Mouse (Mus musculus): ENCODE data around the gene Zswim8. TPM values are rescaled to one million over a fixed set of nuclear protein-coding genes. Genes with fewer than 3 reads are reported as not detected.
"Not testable (repeated sequence)": the region's sequence is repeated elsewhere in the genome, so short reads cannot be mapped to it uniquely, and the experiment has no call there.

The Zswim8 gene
- polyA plus RNA-seq, 1 experiment from 2014 or later = 6.4 TPM

DNA sequence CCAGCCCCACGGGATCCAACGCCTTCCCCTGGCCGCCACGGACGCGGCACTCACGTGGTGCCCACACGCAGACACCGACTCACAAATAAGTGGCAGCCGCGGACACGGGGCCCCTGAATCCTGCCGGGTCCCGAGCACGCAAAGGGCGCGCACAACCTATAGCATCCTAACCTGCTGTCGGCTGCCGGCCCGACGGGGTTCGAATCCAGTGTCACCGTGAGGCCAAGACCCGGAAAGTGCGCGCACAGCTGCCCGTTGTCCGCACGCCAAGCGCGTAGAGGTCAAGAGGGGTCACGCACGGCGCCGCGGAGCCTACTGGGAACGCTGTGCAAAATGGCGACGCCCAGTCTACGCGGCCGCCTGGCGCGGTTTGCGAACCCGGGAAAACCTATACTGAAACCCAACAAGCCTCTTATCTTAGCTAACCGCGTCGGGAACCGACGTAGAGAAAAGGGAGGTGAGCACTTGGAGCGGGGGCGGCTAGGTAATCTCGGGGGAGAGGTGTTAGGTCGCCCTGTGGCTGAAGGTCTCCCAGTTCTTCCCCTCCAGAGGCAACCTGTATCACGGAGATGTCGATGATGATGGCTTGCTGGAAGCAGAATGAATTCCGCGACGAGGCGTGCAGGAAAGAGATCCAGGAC lies 4.5 kb upstream of the Zswim8 start, which contains the start of gene Chchd1:
Gene Chchd1 (plus strand): TSS at position 266 of the 641 bp plus-strand sequence.
- peak within 1 kb of the TSS; percentile 73 for H3K4me2 ChIP-seq (ENCODE audit: low read depth, low read length)
- peak; percentile 83 for ATAC-seq
- H3K9me3 ChIP-seq (ENCODE audit: low read length) = no peaks in the 10 kb centered on the region
- H3K36me3 ChIP-seq (replicated peaks; ENCODE audit: insufficient read depth, low read length) = peaks cover 10% of the 10 kb centered on the region; the same call in 1 of the 2 replicates
- peak within 1 kb of the TSS; percentile 87 for H3K27ac ChIP-seq (ENCODE audit: low read depth)
- DNase-seq = peak; percentile 93
- peaks cover 23% of the 10 kb centered on the region for H3K4me1 ChIP-seq (ENCODE audit: insufficient read depth)
- H3K4me3 ChIP-seq (ENCODE audit: low read depth, low read length) = peak within 1 kb of the TSS; percentile 83
- peak within 1 kb of the TSS; percentile 77 for H3K9ac ChIP-seq (replicated peaks)
- no peaks in the 10 kb centered on the region for H3K27me3 ChIP-seq (ENCODE audit: insufficient read depth, low read length)
- under 1% methylated on average over 61 of the region's 61 CpGs for WGBS (ENCODE audit: insufficient replicate concordance)
- no peak; the same call in 1 of the 2 replicates for TF ChIP-seq EP300 (IDR thresholded peaks at IDR 0.05; ENCODE audit: low read depth)
- no peak for TF ChIP-seq CTCF (IDR thresholded peaks at IDR 0.05; ENCODE audit: low read depth)

DNA sequence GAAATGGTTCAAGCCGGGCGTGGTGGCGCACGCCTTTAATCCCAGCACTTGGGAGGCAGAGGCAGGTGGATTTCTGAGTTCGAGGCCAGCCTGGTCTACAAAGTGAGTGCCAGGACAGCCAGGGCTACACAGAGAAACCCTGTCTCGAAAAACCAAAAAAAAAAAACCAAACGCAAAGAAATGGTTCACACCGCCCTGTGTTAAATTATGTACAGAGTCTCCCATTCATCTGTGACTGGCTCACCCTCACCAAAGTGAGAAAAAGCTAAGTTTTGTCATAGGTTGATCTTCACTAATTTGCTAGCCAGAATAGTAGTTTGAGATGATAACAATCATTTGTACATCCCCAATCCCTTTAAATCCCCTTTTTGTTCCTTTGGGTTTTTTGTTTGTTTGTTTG lies 3.9 kb upstream of the Zswim8 start:
- ATAC-seq; H3K27me3 ChIP-seq (ENCODE audit: insufficient read depth, low read length); H3K9me3 ChIP-seq (ENCODE audit: low read length); DNase-seq; H3K36me3 ChIP-seq (replicated peaks; ENCODE audit: insufficient read depth, low read length): not testable (repeated sequence)
- peak overlapping the region; percentile 83 for H3K4me3 ChIP-seq (ENCODE audit: low read depth, low read length)
- H3K4me2 ChIP-seq (ENCODE audit: low read depth, low read length) = peak overlapping the region; percentile 73
- WGBS (ENCODE audit: insufficient replicate concordance) = 7% methylated on average over 8 of the region's 8 CpGs
- peak overlapping the region; percentile 87 for H3K27ac ChIP-seq (ENCODE audit: low read depth)
- H3K4me1 ChIP-seq (ENCODE audit: insufficient read depth) = peaks cover 25% of the 10 kb centered on the region
- H3K9ac ChIP-seq (replicated peaks) = peak overlapping the region; percentile 77

DNA sequence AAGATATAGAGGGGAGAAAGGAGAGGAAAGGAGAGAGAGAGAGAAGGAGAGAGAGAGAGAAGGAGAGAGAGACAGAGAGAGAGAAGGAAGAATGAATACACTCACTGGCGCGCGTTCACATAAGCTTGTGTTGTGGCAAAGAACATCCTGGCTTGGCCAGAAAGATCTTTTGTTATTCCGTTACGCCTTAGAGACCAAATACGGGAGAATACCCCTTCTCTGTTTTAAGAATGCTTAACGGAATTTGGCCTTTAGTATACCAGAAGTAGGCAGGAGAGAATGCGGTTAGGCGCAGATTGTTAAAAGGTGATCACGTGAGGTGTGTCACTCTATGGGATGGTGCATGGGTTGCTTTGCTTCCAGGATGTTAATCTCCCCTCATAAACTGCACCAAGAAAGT lies 887 bp downstream of the Zswim8 start:
- peaks cover 19% of the 10 kb centered on the region for H3K4me1 ChIP-seq (ENCODE audit: insufficient read depth)
- no peak for DNase-seq
- peak overlapping the region; percentile 97 for H3K4me3 ChIP-seq (ENCODE audit: low read depth, low read length)

DNA sequence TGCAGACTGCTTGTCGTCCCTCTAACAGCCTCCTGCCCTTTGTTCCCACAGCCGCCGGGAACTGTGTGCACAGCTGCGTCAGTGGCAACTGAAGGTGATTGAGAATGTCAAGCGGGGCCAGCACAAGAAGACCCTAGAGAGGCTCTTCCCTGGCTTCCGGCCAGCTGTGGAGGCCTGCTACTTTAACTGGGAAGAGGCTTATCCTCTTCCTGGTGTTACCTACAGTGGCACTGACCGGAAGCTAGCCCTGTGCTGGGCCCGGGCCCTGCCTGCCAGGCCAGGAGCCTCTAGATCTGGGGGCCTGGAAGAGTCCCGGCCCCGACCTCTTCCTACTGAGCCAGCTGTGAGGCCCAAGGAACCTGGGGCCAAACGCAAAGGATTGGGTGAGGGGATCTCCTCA lies 6.5 kb downstream of the Zswim8 start:
- ATAC-seq (no peak), DNase-seq (no peak)
- Histone ChIP-seq H3K9ac (replicated peaks) (no peak overlapping the region), H3K4me1 (ENCODE audit: insufficient read depth) (peaks cover 4% of the 10 kb centered on the region), H3K27me3 (ENCODE audit: insufficient read depth, low read length) (no peaks in the 10 kb centered on the region), H3K4me2 (ENCODE audit: low read depth, low read length) (no peak overlapping the region), H3K9me3 (ENCODE audit: low read length) (no peaks in the 10 kb centered on the region), H3K4me3 (ENCODE audit: low read depth, low read length) (no peak overlapping the region), H3K36me3 (replicated peaks; ENCODE audit: insufficient read depth, low read length) (peaks cover 74% of the 10 kb centered on the region), H3K27ac (ENCODE audit: low read depth) (no peak overlapping the region)
- WGBS (ENCODE audit: insufficient replicate concordance) = 66% methylated on average over 11 of the region's 11 CpGs
- TF ChIP-seq CTCF (IDR thresholded peaks at IDR 0.05; ENCODE audit: low read depth) (no peak), EP300 (IDR thresholded peaks at IDR 0.05; ENCODE audit: low read depth) (no peak)

More for the DNA sequence above, 887 bp downstream of the Zswim8 start:
- no peaks in the 10 kb centered on the region for H3K9me3 ChIP-seq (ENCODE audit: low read length)
- TF ChIP-seq EP300 (IDR thresholded peaks at IDR 0.05; ENCODE audit: low read depth) = no peak
- no peak for TF ChIP-seq CTCF (IDR thresholded peaks at IDR 0.05; ENCODE audit: low read depth)
- H3K9ac ChIP-seq (replicated peaks) = peak overlapping the region; percentile 98
- ATAC-seq = no peak
- H3K4me2 ChIP-seq (ENCODE audit: low read depth, low read length) = peak overlapping the region; percentile 97
- 11% methylated on average over 10 of the region's 10 CpGs for WGBS (ENCODE audit: insufficient replicate concordance)
- no peaks in the 10 kb centered on the region for H3K27me3 ChIP-seq (ENCODE audit: insufficient read depth, low read length)
- H3K27ac ChIP-seq (ENCODE audit: low read depth) = peak overlapping the region; percentile 94
- H3K36me3 ChIP-seq (replicated peaks; ENCODE audit: insufficient read depth, low read length) = peaks cover 27% of the 10 kb centered on the region

DNA sequence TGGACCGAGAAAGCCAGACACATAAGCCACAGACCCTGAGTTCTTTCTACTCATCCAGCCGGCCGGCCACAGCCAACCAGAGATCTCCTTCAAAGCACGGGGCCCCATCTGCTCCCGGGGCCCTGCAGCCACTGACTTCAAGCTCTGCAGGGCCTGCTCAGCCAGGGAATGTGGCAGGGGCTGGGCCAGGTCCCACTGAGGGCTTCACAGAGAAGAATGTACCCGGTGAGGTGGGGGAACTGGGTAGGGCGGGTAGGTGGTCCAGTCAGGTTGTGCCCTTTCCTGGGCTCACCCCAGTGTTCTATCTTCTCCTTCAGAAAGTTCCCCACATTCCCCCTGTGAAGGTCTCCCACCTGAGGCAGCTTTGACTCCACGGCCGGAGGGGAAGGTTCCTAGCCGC lies 11.1 kb downstream of the Zswim8 start:
- WGBS (ENCODE audit: insufficient replicate concordance) = 86% methylated on average over 10 of the region's 10 CpGs
- peaks cover 89% of the 10 kb centered on the region for H3K36me3 ChIP-seq (replicated peaks; ENCODE audit: insufficient read depth, low read length)
- no peak overlapping the region for H3K9ac ChIP-seq (replicated peaks)
- TF ChIP-seq EP300 (IDR thresholded peaks at IDR 0.05; ENCODE audit: low read depth) (no peak), CTCF (IDR thresholded peaks at IDR 0.05; ENCODE audit: low read depth) (no peak)
- H3K4me1 ChIP-seq (ENCODE audit: insufficient read depth) = no peaks in the 10 kb centered on the region
- H3K9me3 ChIP-seq (ENCODE audit: low read length) = no peaks in the 10 kb centered on the region
- no peak overlapping the region for H3K4me3 ChIP-seq (ENCODE audit: low read depth, low read length)
- DNase-seq (no peak), ATAC-seq (no peak)
- no peaks in the 10 kb centered on the region for H3K27me3 ChIP-seq (ENCODE audit: insufficient read depth, low read length)
- no peak overlapping the region for H3K27ac ChIP-seq (ENCODE audit: low read depth)
- H3K4me2 ChIP-seq (ENCODE audit: low read depth, low read length) = no peak overlapping the region

DNA sequence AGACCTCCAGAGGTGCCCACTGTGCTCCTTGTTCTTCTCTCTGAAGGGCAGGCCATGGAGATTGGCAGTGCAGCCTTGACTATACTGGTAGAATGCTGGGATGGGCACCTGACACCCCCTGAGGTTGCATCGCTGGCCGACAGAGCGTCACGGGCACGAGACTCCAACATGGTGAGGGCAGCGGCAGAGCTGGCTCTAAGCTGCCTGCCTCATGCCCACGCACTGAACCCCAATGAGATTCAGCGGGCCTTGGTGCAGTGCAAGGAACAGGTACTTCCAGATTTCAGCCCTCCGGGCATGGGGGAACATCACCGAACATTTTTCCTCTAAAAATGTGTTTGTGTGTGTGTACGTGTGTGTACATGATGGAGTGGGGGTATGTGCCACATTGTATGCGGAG lies 12.4 kb downstream of the Zswim8 start:
- Histone ChIP-seq H3K4me1 (ENCODE audit: insufficient read depth) (no peaks in the 10 kb centered on the region), H3K9ac (replicated peaks) (no peak overlapping the region), H3K9me3 (ENCODE audit: low read length) (no peaks in the 10 kb centered on the region), H3K27ac (ENCODE audit: low read depth) (no peak overlapping the region), H3K4me3 (ENCODE audit: low read depth, low read length) (no peak overlapping the region), H3K27me3 (ENCODE audit: insufficient read depth, low read length) (no peaks in the 10 kb centered on the region), H3K36me3 (replicated peaks; ENCODE audit: insufficient read depth, low read length) (peaks cover 88% of the 10 kb centered on the region), H3K4me2 (ENCODE audit: low read depth, low read length) (no peak overlapping the region)
- ATAC-seq (no peak), DNase-seq (no peak)
- TF ChIP-seq CTCF (IDR thresholded peaks at IDR 0.05; ENCODE audit: low read depth) (no peak), EP300 (IDR thresholded peaks at IDR 0.05; ENCODE audit: low read depth) (no peak)
- 93% methylated on average over 12 of the region's 12 CpGs for WGBS (ENCODE audit: insufficient replicate concordance)

Measured in liver, postnatal 0 days (tissue).